Mouse (Mus musculus): ENCODE data around the gene Tmed5. TPM values are rescaled to one million over a fixed set of nuclear protein-coding genes. Genes with fewer than 3 reads are reported as not detected.

Gene Tmed5
- total RNA-seq, 2 experiments from 2014 or later = 25.9 to 39.3 TPM

- no peak for DNase-seq
- intact Hi-C loops (cut with DNase I) = no loop called here
Measured at GRCm38 (mm10) chr5:108060413-108060812, 72.0 kb downstream of the Tmed5 start.

Other genes starting within 250 kb of the Tmed5 start
- gene Rpl5, start 232.1 kb downstream of the Tmed5 start, total RNA-seq (2021) = 10 to 100 TPM; 54.4 to 56.2 TPM
- gene Fam69a, start 145.5 kb downstream of the Tmed5 start, total RNA-seq (2021) = 10 to 100 TPM in 1 of 2 experiments, 1 to 10 TPM in 1; 9.0 to 10.4 TPM
- gene Mtf2, start 66.9 kb downstream of the Tmed5 start, total RNA-seq (2021) = 10 to 100 TPM; 19.7 to 24.9 TPM
- 1 to 10 TPM; 1.2 to 1.3 TPM for gene Ccdc18, start 255 bp upstream of the Tmed5 start, total RNA-seq (2021)
- gene Dr1, start 136.3 kb upstream of the Tmed5 start, total RNA-seq (2021) = 10 to 100 TPM; 23.8 to 24.2 TPM
- 1 to 10 TPM; 6.1 to 6.5 TPM for gene Pigg, start 180.0 kb upstream of the Tmed5 start, total RNA-seq (2021)
- under 1 TPM; 0.45 to 0.55 TPM for gene Gm42517, start 235.3 kb upstream of the Tmed5 start, total RNA-seq (2021)